8 mouse cellular contexts compared by ENCODE assay signal in the genomic region with DNA sequence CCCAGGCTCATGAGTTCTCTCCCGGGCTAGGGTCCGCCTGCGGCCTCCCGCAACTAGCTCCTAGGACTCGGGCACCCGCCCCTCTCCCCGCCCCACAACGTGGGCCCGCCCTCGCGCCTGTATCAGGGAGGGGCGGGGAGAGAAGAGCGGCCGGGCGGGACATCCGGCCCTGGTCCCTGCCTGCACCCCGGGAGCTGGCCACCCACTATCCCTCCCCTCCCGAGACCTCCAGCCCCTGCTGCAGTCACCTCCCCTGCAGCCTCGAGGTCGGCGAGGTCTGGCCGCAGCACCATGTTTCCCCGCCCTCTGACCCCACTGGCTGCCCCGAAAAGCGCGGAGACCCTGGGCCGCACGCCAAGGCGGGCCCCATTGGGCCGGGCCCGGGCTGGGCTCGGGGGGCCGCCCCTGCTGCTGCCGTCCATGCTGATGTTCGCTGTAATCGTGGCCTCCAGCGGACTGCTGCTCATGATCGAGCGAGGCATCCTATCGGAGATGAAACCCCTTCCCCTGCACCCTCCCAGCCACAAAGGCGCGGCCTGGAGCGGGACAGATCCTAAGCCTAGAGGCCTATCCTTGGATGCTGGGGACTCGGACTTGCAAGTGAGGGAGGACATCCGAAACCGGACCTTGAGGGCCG. TPM values are rescaled to one million over a fixed set of nuclear protein-coding genes. Genes with fewer than 3 reads are reported as not detected.
DNase-seq lines count a peak whose midpoint lies in the region; ATAC-seq and TF ChIP-seq lines count a peak whose summit lies in the region.

A gene (plus strand): TSS at position 136 of the 637 bp plus-strand sequence.

- ATAC-seq in embryonic facial prominence, embryonic 15.5 days (ENCODE audit: insufficient number of reproducible peaks, low FRiP score, low TSS enrichment, low read depth), result peak; percentile 94
- peak; percentile 91 for ATAC-seq in heart, embryonic 12.5 days (ENCODE audit: insufficient number of reproducible peaks, low FRiP score)
- peak; percentile 96 for ATAC-seq in kidney, embryonic 14.5 days (ENCODE audit: low FRiP score, low TSS enrichment)
- ATAC-seq in lung, embryonic 14.5 days (ENCODE audit: insufficient read depth), result peak; percentile 97
- ATAC-seq in neural tube, embryonic 14.5 days (ENCODE audit: low read depth), result peak; percentile 85

- H3K4me3 ChIP-seq in ES-Bruce4 (ENCODE audit: low read depth, low read length), result peak within 1 kb of the TSS; percentile 72
- H3K4me3 ChIP-seq in bone marrow macrophage, adult 2 months (ENCODE audit: insufficient read depth, low read length), result peak within 1 kb of the TSS; percentile 84
- peak within 1 kb of the TSS; percentile 89 for H3K4me3 ChIP-seq in embryonic facial prominence, embryonic 15.5 days (replicated peaks)
- peak within 1 kb of the TSS; percentile 81 for H3K4me3 ChIP-seq in heart, embryonic 12.5 days
- H3K4me3 ChIP-seq in kidney, embryonic 14.5 days (ENCODE audit: low read length), result peak within 1 kb of the TSS; percentile 86
- H3K4me3 ChIP-seq in lung, embryonic 14.5 days (ENCODE audit: low read depth, low read length), result peak within 1 kb of the TSS; percentile 75
- H3K4me3 ChIP-seq in neural tube, embryonic 14.5 days (ENCODE audit: low read depth, low read length), result peak within 1 kb of the TSS; percentile 50
- peak within 1 kb of the TSS; percentile 77 for H3K4me3 ChIP-seq in thymus, adult 2 months (ENCODE audit: control insufficient read depth, insufficient read depth, low read length)

- no peaks in the 10 kb centered on the region for H3K4me1 ChIP-seq in ES-Bruce4 (ENCODE audit: control insufficient read depth, insufficient read depth, low read length)
- H3K4me1 ChIP-seq in bone marrow macrophage, adult 2 months (ENCODE audit: control insufficient read depth, insufficient read depth, low read length), result peaks cover 23% of the 10 kb centered on the region
- peaks cover 36% of the 10 kb centered on the region for H3K4me1 ChIP-seq in embryonic facial prominence, embryonic 15.5 days
- H3K4me1 ChIP-seq in heart, embryonic 12.5 days (replicated peaks), result peaks cover 36% of the 10 kb centered on the region
- H3K4me1 ChIP-seq in kidney, embryonic 14.5 days (ENCODE audit: control insufficient read depth, insufficient read depth, low read length), result peaks cover 17% of the 10 kb centered on the region
- peaks cover 15% of the 10 kb centered on the region; the same call in 1 of the 2 replicates for H3K4me1 ChIP-seq in lung, embryonic 14.5 days (ENCODE audit: insufficient read depth)
- H3K4me1 ChIP-seq in neural tube, embryonic 14.5 days (ENCODE audit: control insufficient read depth, insufficient read depth, low read length), result peaks cover 12% of the 10 kb centered on the region
- peaks cover 13% of the 10 kb centered on the region for H3K4me1 ChIP-seq in thymus, adult 2 months (replicated peaks; ENCODE audit: control insufficient read depth, insufficient read depth, low read length)

- TF ChIP-seq CTCF in ES-Bruce4 (IDR thresholded peaks at IDR 0.05; ENCODE audit: low read depth, low read length), result no peak
- no peak for TF ChIP-seq CTCF in bone marrow macrophage, adult 2 months (IDR thresholded peaks at IDR 0.05; ENCODE audit: low read depth, low read length)
- TF ChIP-seq CTCF in lung, embryonic 14.5 days (IDR thresholded peaks at IDR 0.05; ENCODE audit: low read depth), result no peak
- TF ChIP-seq CTCF in thymus, adult 2 months (IDR thresholded peaks at IDR 0.05; ENCODE audit: borderline replicate concordance, control insufficient read depth, extremely low read depth, insufficient read depth, low read length, poor library complexity), result no peak

- no peaks in the 10 kb centered on the region for H3K27me3 ChIP-seq in ES-Bruce4 (ENCODE audit: control insufficient read depth, insufficient read depth, low read length, poor library complexity, severe bottlenecking)
- no peaks in the 10 kb centered on the region for H3K27me3 ChIP-seq in embryonic facial prominence, embryonic 15.5 days
- no peaks in the 10 kb centered on the region for H3K27me3 ChIP-seq in heart, embryonic 12.5 days (replicated peaks)
- no peaks in the 10 kb centered on the region; the same call in 1 of the 2 replicates for H3K27me3 ChIP-seq in kidney, embryonic 14.5 days (ENCODE audit: control insufficient read depth, insufficient read depth, low read length)
- H3K27me3 ChIP-seq in lung, embryonic 14.5 days (ENCODE audit: insufficient read depth, low read length), result no peaks in the 10 kb centered on the region
- no peaks in the 10 kb centered on the region for H3K27me3 ChIP-seq in neural tube, embryonic 14.5 days (ENCODE audit: control insufficient read depth, insufficient read depth, low read length)
- no peaks in the 10 kb centered on the region for H3K27me3 ChIP-seq in thymus, adult 2 months (ENCODE audit: control insufficient read depth, insufficient read depth, low read length)

- H3K27ac ChIP-seq in ES-Bruce4 (ENCODE audit: insufficient read depth, low read length), result no peak within 1 kb of the TSS
- H3K27ac ChIP-seq in bone marrow macrophage, adult 2 months (ENCODE audit: insufficient read depth, low read depth, low read length), result peak within 1 kb of the TSS; percentile 9; the same call in 1 of the 2 replicates
- H3K27ac ChIP-seq in embryonic facial prominence, embryonic 15.5 days (replicated peaks), result peak within 1 kb of the TSS; percentile 75
- H3K27ac ChIP-seq in heart, embryonic 12.5 days (ENCODE audit: poor library complexity, severe bottlenecking), result peak within 1 kb of the TSS; percentile 50
- peak within 1 kb of the TSS; percentile 73 for H3K27ac ChIP-seq in kidney, embryonic 14.5 days (ENCODE audit: low read depth, low read length)
- H3K27ac ChIP-seq in lung, embryonic 14.5 days (ENCODE audit: low read depth), result peak within 1 kb of the TSS; percentile 77
- no peak within 1 kb of the TSS for H3K27ac ChIP-seq in neural tube, embryonic 14.5 days (ENCODE audit: low read depth, low read length)
- H3K27ac ChIP-seq in thymus, adult 2 months (ENCODE audit: control insufficient read depth, insufficient read depth, low read length), result no peak within 1 kb of the TSS

- H3K4me2 ChIP-seq in embryonic facial prominence, embryonic 15.5 days (replicated peaks), result peak within 1 kb of the TSS; percentile 80
- peak within 1 kb of the TSS; percentile 82 for H3K4me2 ChIP-seq in heart, embryonic 12.5 days
- H3K4me2 ChIP-seq in kidney, embryonic 14.5 days (replicated peaks; ENCODE audit: low read depth, low read length), result peak within 1 kb of the TSS; percentile 91
- peak within 1 kb of the TSS; percentile 93 for H3K4me2 ChIP-seq in lung, embryonic 14.5 days
- H3K4me2 ChIP-seq in neural tube, embryonic 14.5 days (ENCODE audit: low read depth, low read length), result peak within 1 kb of the TSS; percentile 94

- no peaks in the 10 kb centered on the region; the same call in 1 of the 2 replicates for H3K36me3 ChIP-seq in ES-Bruce4 (ENCODE audit: control insufficient read depth, insufficient read depth, low read length, poor library complexity, severe bottlenecking)
- H3K36me3 ChIP-seq in embryonic facial prominence, embryonic 15.5 days, result peaks cover 18% of the 10 kb centered on the region
- peaks cover 25% of the 10 kb centered on the region for H3K36me3 ChIP-seq in heart, embryonic 12.5 days
- 0 out of 2 replicates have a peak, but pooled peaks cover 2% of the 10 kb centered on the region for H3K36me3 ChIP-seq in kidney, embryonic 14.5 days (ENCODE audit: control insufficient read depth, insufficient read depth, low read length)
- H3K36me3 ChIP-seq in lung, embryonic 14.5 days (ENCODE audit: insufficient read depth), result peaks cover 17% of the 10 kb centered on the region; the same call in 1 of the 2 replicates
- H3K36me3 ChIP-seq in neural tube, embryonic 14.5 days (ENCODE audit: control insufficient read depth, insufficient read depth, low read length), result peaks cover 16% of the 10 kb centered on the region
- H3K36me3 ChIP-seq in thymus, adult 2 months (ENCODE audit: control insufficient read depth, insufficient read depth, low read length), result no peaks in the 10 kb centered on the region

- WGBS in embryonic facial prominence, embryonic 15.5 days, result under 1% methylated on average over 47 of the region's 47 CpGs
- under 1% methylated on average over 47 of the region's 47 CpGs for WGBS in heart, embryonic 12.5 days
- under 1% methylated on average over 40 of the region's 47 CpGs for WGBS in kidney, embryonic 14.5 days
- under 1% methylated on average over 45 of the region's 47 CpGs for WGBS in lung, embryonic 14.5 days
- 0% methylated on average over 31 of the region's 47 CpGs for WGBS in neural tube, embryonic 14.5 days
- WGBS in thymus, adult 2 months, result under 1% methylated on average over 47 of the region's 47 CpGs

- TF ChIP-seq POLR2A in ES-Bruce4 (IDR thresholded peaks at IDR 0.05; ENCODE audit: insufficient read depth, low read length), result peak; percentile 15
- no peak for TF ChIP-seq POLR2A in bone marrow macrophage, adult 2 months (IDR thresholded peaks at IDR 0.05; ENCODE audit: borderline replicate concordance, low read depth, low read length)
- peak; percentile 60; the same call in 1 of the 2 replicates for TF ChIP-seq POLR2A in thymus, adult 2 months (IDR thresholded peaks at IDR 0.05; ENCODE audit: control insufficient read depth, extremely low read depth, insufficient read depth, low read length, poor library complexity)

- H3K9ac ChIP-seq in ES-Bruce4 (ENCODE audit: low read depth, poor library complexity, severe bottlenecking), result peak within 1 kb of the TSS; percentile 62
- H3K9ac ChIP-seq in embryonic facial prominence, embryonic 15.5 days, result peak within 1 kb of the TSS; percentile 89
- peak within 1 kb of the TSS; percentile 90 for H3K9ac ChIP-seq in heart, embryonic 12.5 days
- H3K9ac ChIP-seq in kidney, embryonic 14.5 days (ENCODE audit: low read depth, low read length), result peak within 1 kb of the TSS; percentile 86
- peak within 1 kb of the TSS; percentile 82 for H3K9ac ChIP-seq in lung, embryonic 14.5 days
- peak within 1 kb of the TSS; percentile 68 for H3K9ac ChIP-seq in neural tube, embryonic 14.5 days (replicated peaks; ENCODE audit: low read depth, low read length)

- no peaks in the 10 kb centered on the region for H3K9me3 ChIP-seq in ES-Bruce4 (replicated peaks; ENCODE audit: control insufficient read depth, insufficient read depth, low read length, poor library complexity, severe bottlenecking)
- H3K9me3 ChIP-seq in embryonic facial prominence, embryonic 15.5 days (replicated peaks), result no peaks in the 10 kb centered on the region
- no peaks in the 10 kb centered on the region for H3K9me3 ChIP-seq in heart, embryonic 12.5 days (replicated peaks)
- H3K9me3 ChIP-seq in kidney, embryonic 14.5 days (ENCODE audit: control insufficient read depth, low read length), result no peaks in the 10 kb centered on the region
- H3K9me3 ChIP-seq in lung, embryonic 14.5 days (ENCODE audit: low read depth, low read length), result no peaks in the 10 kb centered on the region
- no peaks in the 10 kb centered on the region for H3K9me3 ChIP-seq in neural tube, embryonic 14.5 days (ENCODE audit: control insufficient read depth, low read length)

- peak; percentile 92 for DNase-seq in lung, embryonic 14.5 days
- peak; percentile 73 for DNase-seq in thymus, adult 2 months

- TF ChIP-seq EP300 in ES-Bruce4 (IDR thresholded peaks at IDR 0.05; ENCODE audit: insufficient read depth, low read depth, low read length), result no peak

RNA-seq across cellular contexts. Expression of the gene that starts here (rescaled TPM):
- polyA plus RNA-seq in ES-Bruce4 (2011; ENCODE audit: insufficient read depth, insufficient read length, low read depth, missing spikeins), result 9.3 and 10.3 TPM in 2 replicates
- polyA plus RNA-seq in bone marrow macrophage, adult 2 months (2012; ENCODE audit: insufficient read depth, insufficient read length, missing spikeins), result 20.4 and 21.3 TPM in 2 replicates
- 49.0 and 50.4 TPM in 2 replicates for polyA plus RNA-seq in embryonic facial prominence, embryonic 15.5 days (2015; fragmentation: Nextera tagmentation; extraction: Ambion mirVana)
- 23.9 and 25.4 TPM in 2 replicates for polyA plus RNA-seq in heart, embryonic 12.5 days (2016; fragmentation: Nextera tagmentation; extraction: Ambion mirVana)
- polyA plus RNA-seq in kidney, embryonic 14.5 days (2014; fragmentation: Nextera tagmentation; extraction: Ambion mirVana), result 27.1 and 31.8 TPM in 2 replicates
- polyA plus RNA-seq in lung, embryonic 14.5 days (2014; fragmentation: Nextera tagmentation; extraction: Ambion mirVana), result 39.4 and 40.8 TPM in 2 replicates
- polyA plus RNA-seq in neural tube, embryonic 14.5 days (2014; fragmentation: Nextera tagmentation; extraction: Ambion mirVana), result 3.5 and 8.5 TPM in 2 replicates
- polyA plus RNA-seq in thymus, adult 2 months (2012; rRNA removed), result 9.0 and 10.3 TPM in 2 replicates

Comparison
In these comparisons a context has a peak if more than half of its experiments do, and no peak if none do; other contexts are left out.
1. H3K27ac ChIP-seq: peak in bone marrow macrophage, adult 2 months (single experiment), embryonic facial prominence, embryonic 15.5 days (single experiment), heart, embryonic 12.5 days (single experiment), kidney, embryonic 14.5 days (single experiment) and lung, embryonic 14.5 days (single experiment); none in ES-Bruce4 (single experiment), neural tube, embryonic 14.5 days (single experiment) and thymus, adult 2 months (single experiment).
2. Peak in every context shown above with its lines, with median percentiles within 50 percentile points of each other: H3K4me3 ChIP-seq, H3K9ac ChIP-seq, ATAC-seq and H3K4me2 ChIP-seq.